ENCODE assay signal across 16 mouse cellular contexts in the genomic region with DNA sequence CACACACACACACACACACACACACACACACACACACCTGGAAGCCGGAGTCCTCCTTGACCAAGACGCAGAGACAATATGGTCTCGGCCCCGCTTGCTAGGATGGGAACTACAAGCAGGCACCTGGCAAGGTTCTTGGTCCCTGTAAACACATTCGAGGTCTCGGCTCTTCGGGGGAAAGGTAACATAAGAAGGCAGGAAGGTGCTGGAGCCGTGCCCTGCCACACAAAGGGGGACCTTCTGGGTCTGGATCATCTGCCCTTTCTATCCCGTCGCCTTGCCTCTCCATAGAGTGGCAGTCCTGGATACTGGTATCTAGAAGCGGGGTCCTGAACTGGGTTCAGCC.
"Had no signal": no experiment of that assay in that cellular context is flagged by ENCODE, and none has a peak within 500 bp of the region (broad histone marks: within the 10 kb centered on the region; RNA-seq: fewer than 3 reads in every experiment).

No protein-coding gene starts in this region.

- H3K4me1 ChIP-seq: hindbrain, embryonic 12.5 days; hindbrain, embryonic 13.5 days; hindbrain, embryonic 15.5 days; intestine, embryonic 15.5 days had no signal

- H3K27ac ChIP-seq: heart, embryonic 13.5 days; heart, embryonic 15.5 days; hindbrain, embryonic 10.5 days; hindbrain, embryonic 12.5 days; hindbrain, embryonic 13.5 days; hindbrain, embryonic 14.5 days; hindbrain, embryonic 15.5 days; hindbrain, postnatal 0 days; intestine, embryonic 15.5 days; kidney, embryonic 15.5 days; kidney, postnatal 0 days; layer of hippocampus, adult 2 months; left cerebral cortex, adult 2 months had no signal

- H3K4me2 ChIP-seq: heart, embryonic 12.5 days; heart, embryonic 13.5 days; heart, embryonic 15.5 days; hindbrain, embryonic 12.5 days; hindbrain, embryonic 13.5 days; hindbrain, embryonic 14.5 days; hindbrain, embryonic 15.5 days; intestine, embryonic 15.5 days; kidney, embryonic 15.5 days had no signal

- H3K27me3 ChIP-seq: heart, embryonic 12.5 days; heart, embryonic 13.5 days; heart, embryonic 15.5 days; hindbrain, embryonic 12.5 days; hindbrain, embryonic 13.5 days; hindbrain, embryonic 15.5 days; intestine, embryonic 15.5 days; kidney, embryonic 15.5 days had no signal

- H3K4me3 ChIP-seq: heart, embryonic 12.5 days; heart, embryonic 13.5 days; heart, embryonic 15.5 days; hindbrain, embryonic 10.5 days; hindbrain, embryonic 12.5 days; hindbrain, embryonic 13.5 days; hindbrain, embryonic 15.5 days; intestine, embryonic 15.5 days; kidney, embryonic 15.5 days; layer of hippocampus, adult 2 months; left cerebral cortex, adult 2 months had no signal

- H3K9ac ChIP-seq: heart, embryonic 12.5 days; heart, embryonic 13.5 days; heart, embryonic 15.5 days; hindbrain, embryonic 12.5 days; hindbrain, embryonic 13.5 days; hindbrain, embryonic 14.5 days; hindbrain, embryonic 15.5 days; intestine, embryonic 15.5 days; kidney, embryonic 15.5 days had no signal

- ATAC-seq: hindbrain, embryonic 16.5 days; intestine, postnatal 0 days had no signal

- H3K9me3 ChIP-seq: heart, embryonic 15.5 days; hindbrain, embryonic 15.5 days; intestine, embryonic 15.5 days had no signal
